Mouse (Mus musculus): Measurements from ENCODE around the gene Zfp568. TPM values are rescaled to one million over a fixed set of nuclear protein-coding genes. Genes with fewer than 3 reads are reported as not detected.

Gene Zfp568
- total and polyA plus RNA-seq, 3 experiments: 10.6 to 12.6 (median 11.5) TPM

GRCm38 (mm10) chr7:29953513-29954401 is 30.0 kb upstream of the Zfp568 start, which contains the start of gene Zfp74 (continued):
- no peak for TF ChIP-seq JUN (IDR thresholded peaks at IDR 0.05; ENCODE audit: insufficient read depth, low read depth, low read length)
- no peak for TF ChIP-seq CTCF (conservative IDR thresholded peaks at IDR 0.05 in 1 of 2, IDR thresholded peaks at IDR 0.05 in 1 of 2; ENCODE audit: low read depth in 2 of 2, low read length in 2 of 2)
- no peak for TF ChIP-seq CHD2 (IDR thresholded peaks at IDR 0.05; ENCODE audit: low read length)

- dilution Hi-C loops (cut with MboI; ENCODE audit: extremely low pct_ligation_motif_present, extremely low pct_unique_long_range_greater_than_20kb, low sequenced_read_pairs): no loop called here
- Histone ChIP-seq H3K27me3 (replicated peaks) (no peaks in the 10 kb centered on the region), H3K79me2 (replicated peaks; ENCODE audit: control insufficient read depth, extremely low read depth, insufficient read depth, poor library complexity, severe bottlenecking) (no peaks in the 10 kb centered on the region), H3K36me3 (replicated peaks in 1 of 2; ENCODE audit: control insufficient read depth in 1 of 2, insufficient read depth in 1 of 2, low read length in 1 of 2) (peaks cover 0 to 14% of the 10 kb centered on the region in 2 experiments), H3K27ac (ENCODE audit: insufficient read depth, low read depth) (no peak overlapping the region), H3K9ac (ENCODE audit: insufficient read depth, low read depth) (no peak overlapping the region), H3K4me1 (ENCODE audit: control insufficient read depth in 1 of 2, insufficient read depth in 2 of 2) (peaks cover 0 to 3% of the 10 kb centered on the region in 2 experiments; a peak in 2 of 4 replicates), H3K9me3 (replicated peaks; ENCODE audit: low read length) (peaks cover 2% of the 10 kb centered on the region), H3K4me2 (ENCODE audit: insufficient read depth, low read depth, poor library complexity, severe bottlenecking) (peak overlapping the region; percentile 69), H3K4me3 (replicated peaks in 1 of 3; ENCODE audit: low read depth in 2 of 3, low read length in 2 of 3, poor library complexity in 1 of 3) (peak overlapping the region in 1 of 3 experiments; percentile 69)
- peak; percentile 68 for DNase-seq (ENCODE audit: extremely low read depth)
- in situ Hi-C loops (cut with MboI; ENCODE audit: low pct_ligation_motif_present, low pct_unique_long_range_greater_than_20kb, low sequenced_read_pairs): no loop called here
- TF ChIP-seq SMC3 (IDR thresholded peaks at IDR 0.05; ENCODE audit: low read depth, low read length): peak; percentile 57
- no peak for TF ChIP-seq JUN (IDR thresholded peaks at IDR 0.05; ENCODE audit: insufficient read depth, low read depth, low read length)
- TF ChIP-seq ZNF384 (IDR thresholded peaks at IDR 0.05; ENCODE audit: low read depth, low read length): no peak
- TF ChIP-seq CTCF (conservative IDR thresholded peaks at IDR 0.05 in 1 of 2, IDR thresholded peaks at IDR 0.05 in 1 of 2; ENCODE audit: low read depth in 2 of 2, low read length in 2 of 2): peak; percentile 73 to 74
- TF ChIP-seq RAD21 (IDR thresholded peaks at IDR 0.05; ENCODE audit: low read depth, low read length): peak; percentile 56
- TF ChIP-seq MYC (IDR thresholded peaks at IDR 0.05; ENCODE audit: low read depth, low read length): peak; percentile 35; the same call in 1 of the 2 replicates
- 0 out of 2 replicates have a peak, but pooled peaks have one; percentile 14 for TF ChIP-seq BHLHE40 (IDR thresholded peaks at IDR 0.05; ENCODE audit: low read depth, low read length)
Measured at GRCm38 (mm10) chr7:29954731-29955130, 29.0 kb upstream of the Zfp568 start.

GRCm38 (mm10) chr7:29956257-29956656 is 27.5 kb upstream of the Zfp568 start:
- Histone ChIP-seq H3K4me3 (replicated peaks in 1 of 3; ENCODE audit: low read depth in 2 of 3, low read length in 2 of 3, poor library complexity in 1 of 3) (no peak overlapping the region), H3K79me2 (replicated peaks; ENCODE audit: control insufficient read depth, extremely low read depth, insufficient read depth, poor library complexity, severe bottlenecking) (no peaks in the 10 kb centered on the region), H3K9ac (ENCODE audit: insufficient read depth, low read depth) (no peak overlapping the region), H3K36me3 (replicated peaks in 1 of 2; ENCODE audit: control insufficient read depth in 1 of 2, insufficient read depth in 1 of 2, low read length in 1 of 2) (peaks cover 0 to 1% of the 10 kb centered on the region in 2 experiments), H3K4me2 (ENCODE audit: insufficient read depth, low read depth, poor library complexity, severe bottlenecking) (no peak overlapping the region), H3K27ac (ENCODE audit: insufficient read depth, low read depth) (no peak overlapping the region), H3K4me1 (ENCODE audit: control insufficient read depth in 1 of 2, insufficient read depth in 2 of 2) (peaks cover 0 to 3% of the 10 kb centered on the region in 2 experiments; a peak in 2 of 4 replicates), H3K27me3 (replicated peaks) (no peaks in the 10 kb centered on the region), H3K9me3 (replicated peaks; ENCODE audit: low read length) (peaks cover 5% of the 10 kb centered on the region)
- dilution Hi-C loops (cut with MboI; ENCODE audit: extremely low pct_ligation_motif_present, extremely low pct_unique_long_range_greater_than_20kb, low sequenced_read_pairs): no loop called here
- in situ Hi-C loops (cut with MboI; ENCODE audit: low pct_ligation_motif_present, low pct_unique_long_range_greater_than_20kb, low sequenced_read_pairs): no loop called here
- TF ChIP-seq EP300 (IDR thresholded peaks at IDR 0.05; ENCODE audit: low read length) (no peak), NELFE (IDR thresholded peaks at IDR 0.05; ENCODE audit: low read depth, low read length) (no peak), KAT2A (IDR thresholded peaks at IDR 0.05; ENCODE audit: insufficient replicate concordance, low read length) (no peak), TBP (conservative IDR thresholded peaks at IDR 0.05; ENCODE audit: low read depth, low read length) (no peak), JUND (conservative IDR thresholded peaks at IDR 0.05; ENCODE audit: low read depth, low read length) (no peak), ETS1 (conservative IDR thresholded peaks at IDR 0.05; ENCODE audit: low read depth, low read length) (no peak), BHLHE40 (IDR thresholded peaks at IDR 0.05; ENCODE audit: low read depth, low read length) (no peak), SMC3 (IDR thresholded peaks at IDR 0.05; ENCODE audit: low read depth, low read length) (no peak), RCOR1 (conservative IDR thresholded peaks at IDR 0.05; ENCODE audit: low read depth, low read length) (no peak), CHD2 (IDR thresholded peaks at IDR 0.05; ENCODE audit: low read length) (no peak), PAX5 (IDR thresholded peaks at IDR 0.05; ENCODE audit: low read length) (no peak), ELF1 (IDR thresholded peaks at IDR 0.05; ENCODE audit: low read depth, low read length) (no peak), MEF2A (IDR thresholded peaks at IDR 0.05; ENCODE audit: borderline replicate concordance, low read depth, low read length) (no peak), MAX (IDR thresholded peaks at IDR 0.05; ENCODE audit: low read length) (no peak), ZC3H11A (IDR thresholded peaks at IDR 0.05; ENCODE audit: low read depth, low read length) (no peak), MAFK (IDR thresholded peaks at IDR 0.05; ENCODE audit: insufficient replicate concordance, low read length) (no peak), MAZ (IDR thresholded peaks at IDR 0.05; ENCODE audit: low read depth, low read length) (no peak), GABPA (IDR thresholded peaks at IDR 0.05; ENCODE audit: insufficient replicate concordance, low read depth, low read length) (no peak), USF1 (IDR thresholded peaks at IDR 0.05; ENCODE audit: low read depth, low read length) (no peak)
- no peak for DNase-seq (ENCODE audit: extremely low read depth)

Measured in CH12.LX (cell line).